Mouse (Mus musculus) testis, adult 2 months (tissue): ENCODE measurements around the gene Mettl18.

Source experiments
- CTCF ChIP-seq: fragments of 200-500 bp; IDR thresholded peaks from 2 replicates; pipeline ENCODE4 v1.5.1; 2012; ENCODE audit warnings: low read depth, mild to moderate bottlenecking, inconsistent platforms, low read length, moderate library complexity; ENCODE audit not compliant: control insufficient read depth, insufficient read depth, insufficient replicate concordance
- POLR2A ChIP-seq: fragments of 200-500 bp; IDR thresholded peaks from 2 replicates; pipeline ENCODE4 v1.6.1; 2012; ENCODE audit warnings: low read depth, mild to moderate bottlenecking, inconsistent platforms, low read length, moderate library complexity; ENCODE audit not compliant: control insufficient read depth

- TF ChIP-seq CTCF (no peak), POLR2A (no peak)
These were observed 31.0 kb downstream of the Mettl18 start for GRCm38 (mm10) chr1:164025685-164026084.
